Mouse (Mus musculus) T-cell, adult 66 days (primary cell): Measurements from ENCODE around the gene Cubn. TPM values are rescaled to one million over a fixed set of nuclear protein-coding genes. Genes with fewer than 3 reads are reported as not detected.

Source experiments
- total RNA-seq, 2 experiments: library from RNA; stranded (reverse); gene quantifications; 3 replicates in 1 of 2; 4 replicates in 1 of 2; pipeline ENCODE4 v1.2.4; 2023

Cubn gene
- total RNA-seq, result under 1 TPM in 1 of 2 experiments, not detected in 1; 0.09 TPM

GRCm38 (mm10) chr2:13491734-13492133 is at the start of gene Cubn:
Gene Cubn (minus strand): TSS chr2:13491813.

GRCm38 (mm10) chr2:13271165-13271957 is 220.3 kb downstream of the Cubn start, which contains the start of gene Rsu1:
Gene Rsu1 (minus strand): TSS chr2:13271415.

Other genes with a start within 250 kb of the Cubn start
- 10 to 100 TPM; 54.3 to 62.9 TPM for gene Rsu1, start 220.4 kb downstream of the Cubn start, total RNA-seq
- 1 to 10 TPM; 6.0 to 6.1 TPM for gene Trdmt1, start 52.9 kb upstream of the Cubn start, total RNA-seq
- gene Vim, start 82.1 kb upstream of the Cubn start, total RNA-seq, result 100 to 1,000 TPM; 251 to 275 TPM